Mouse (Mus musculus) limb, embryonic 11.5 days (tissue): ENCODE measurements around the gene Gdpd3. TPM values are rescaled to one million over a fixed set of nuclear protein-coding genes. Genes with fewer than 3 reads are reported as not detected.
"Not testable (repeated sequence)": the region's sequence is repeated elsewhere in the genome, so short reads cannot be mapped to it uniquely, and the experiment has no call there.

Experiments used
- ATAC-seq: fragments of 200-750 bp; cut with Nextera tagmentation; 2 replicates; pipeline ENCODE4 v1.8.0; 2017; ENCODE audit warnings: low read depth; ENCODE audit not compliant: insufficient number of reproducible peaks, low FRiP score, low TSS enrichment
- DNase-seq: peaks from one replicate; pipeline ENCODE4 v3.0.0-alpha.2; 2015; ENCODE audit warnings: low spot score
- H3K27ac ChIP-seq: fragments of 300-500 bp; sonication (generic); replicated peaks from 2 replicates; pipeline ENCODE4 v1.5.1; 2014; ENCODE audit warnings: low read depth, mild to moderate bottlenecking, low read length
- H3K27me3 ChIP-seq: fragments of 300-500 bp; sonication (generic); 2 replicates; pipeline ENCODE4 v1.6.1; 2014; ENCODE audit warnings: mild to moderate bottlenecking, low read length, mixed read lengths; ENCODE audit not compliant: control insufficient read depth, insufficient read depth
- H3K36me3 ChIP-seq: fragments of 300-500 bp; sonication (generic); 2 replicates; pipeline ENCODE4 v1.6.1; 2014; ENCODE audit warnings: mild to moderate bottlenecking, low read length, moderate library complexity, mixed read lengths; ENCODE audit not compliant: control insufficient read depth, insufficient read depth
- H3K4me1 ChIP-seq: fragments of 300-500 bp; sonication (generic); 2 replicates; pipeline ENCODE4 v1.6.1; 2014; ENCODE audit warnings: low read length, mixed read lengths; ENCODE audit not compliant: control insufficient read depth, insufficient read depth
- H3K4me2 ChIP-seq: fragments of 300-500 bp; sonication (generic); 2 replicates; pipeline ENCODE4 v1.6.1; 2014; ENCODE audit warnings: low read depth, mild to moderate bottlenecking, moderate library complexity; ENCODE audit not compliant: severe bottlenecking
- H3K4me3 ChIP-seq: fragments of 300-500 bp; sonication (generic); 2 replicates; pipeline ENCODE4 v1.5.1; 2014; ENCODE audit warnings: low read depth, low read length
- H3K9ac ChIP-seq: fragments of 300-500 bp; sonication (generic); 2 replicates; pipeline ENCODE4 v1.6.1; 2014; ENCODE audit warnings: mild to moderate bottlenecking, low read length
- H3K9me3 ChIP-seq: fragments of 300-500 bp; sonication (generic); 2 replicates; pipeline ENCODE4 v1.6.1; 2016; ENCODE audit warnings: low read length; ENCODE audit not compliant: control insufficient read depth
- WGBS: fragments of 180-500 bp; shearing (Covaris S2); extraction: QIAGEN DNeasy Blood & Tissue Kit; methylation state at CpG from one replicate; pipeline ENCODE4 v1.1.7; 2014; 5-methylcytosine and 5-hydroxymethylcytosine counted together
- polyA plus RNA-seq: library from polyadenylated mRNA; unstranded; fragments of >200 nt; fragmentation: Nextera tagmentation; extraction: Ambion mirVana; gene quantifications from 2 replicates; pipeline ENCODE4 v1.2.1, GENCODE M21; 2014

The Gdpd3 gene
- polyA plus RNA-seq: 1.7 and 2.4 TPM in 2 replicates

DNA sequence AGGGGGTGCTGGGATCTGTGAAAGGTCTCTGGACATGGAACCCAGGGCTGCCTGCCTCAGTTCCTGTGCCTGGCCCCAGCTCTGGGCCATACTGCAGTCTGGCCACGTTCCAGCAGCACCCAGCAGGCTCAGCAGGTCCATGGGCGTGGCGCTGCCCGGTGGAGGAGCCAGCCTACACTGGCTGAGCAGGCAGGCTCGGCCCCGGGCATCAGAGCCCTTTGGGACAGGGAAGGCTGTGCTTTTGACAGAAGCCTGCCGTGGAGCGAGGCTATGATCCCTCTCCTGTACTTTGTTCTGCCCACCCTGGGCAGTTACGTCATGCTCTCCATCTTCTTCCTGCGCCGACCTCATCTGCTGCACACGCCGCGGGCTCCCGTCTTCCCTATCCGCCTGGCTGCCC, at the start of gene Gdpd3:
Gene Gdpd3, plus strand, starts transcription at position 134 of the 400 bp plus-strand sequence.
- Histone ChIP-seq H3K9me3 (no peaks in the 10 kb centered on the region), H3K36me3 (peaks cover 10% of the 10 kb centered on the region; the same call in 1 of the 2 replicates), H3K9ac (no peak within 1 kb of the TSS; the same call in 1 of the 2 replicates), H3K27ac (no peak within 1 kb of the TSS), H3K27me3 (no peaks in the 10 kb centered on the region), H3K4me2 (no peak within 1 kb of the TSS), H3K4me1 (no peaks in the 10 kb centered on the region), H3K4me3 (no peak within 1 kb of the TSS)
- DNase-seq (no peak), ATAC-seq (no peak)
- WGBS: 87% methylated on average over 16 of the region's 16 CpGs

DNA sequence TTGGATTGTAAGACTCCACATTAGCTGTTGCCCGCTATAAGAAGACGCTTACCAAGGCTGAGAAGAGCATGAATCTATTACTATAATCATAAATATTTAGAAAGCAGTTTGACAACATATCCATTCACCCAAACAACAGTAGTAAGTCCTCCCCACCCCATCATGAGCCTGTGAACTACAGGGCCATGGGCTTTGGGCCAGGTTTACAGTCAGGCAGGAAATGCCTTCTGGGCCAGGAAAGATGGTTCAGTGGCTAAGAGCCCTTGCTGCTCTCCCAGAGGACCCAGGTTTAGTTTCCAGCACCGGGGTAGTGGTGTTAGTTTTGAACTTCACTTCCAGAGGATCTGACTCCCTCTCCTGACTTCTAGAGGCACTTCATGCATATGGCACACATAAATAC, 48.6 kb upstream of the Gdpd3 start:
- H3K9me3 ChIP-seq: no peaks in the 10 kb centered on the region
- H3K4me3 ChIP-seq: no peak overlapping the region
- DNase-seq (no peak), ATAC-seq (no peak)
- no peak overlapping the region for H3K27ac ChIP-seq
- H3K4me1 ChIP-seq: no peaks in the 10 kb centered on the region
- H3K27me3 ChIP-seq: no peaks in the 10 kb centered on the region
- whole genome bisulfite sequencing: 95% methylated on average over 3 of the region's 3 CpGs
- H3K36me3 ChIP-seq: no peaks in the 10 kb centered on the region
- no peak overlapping the region for H3K9ac ChIP-seq
- no peak overlapping the region for H3K4me2 ChIP-seq

DNA sequence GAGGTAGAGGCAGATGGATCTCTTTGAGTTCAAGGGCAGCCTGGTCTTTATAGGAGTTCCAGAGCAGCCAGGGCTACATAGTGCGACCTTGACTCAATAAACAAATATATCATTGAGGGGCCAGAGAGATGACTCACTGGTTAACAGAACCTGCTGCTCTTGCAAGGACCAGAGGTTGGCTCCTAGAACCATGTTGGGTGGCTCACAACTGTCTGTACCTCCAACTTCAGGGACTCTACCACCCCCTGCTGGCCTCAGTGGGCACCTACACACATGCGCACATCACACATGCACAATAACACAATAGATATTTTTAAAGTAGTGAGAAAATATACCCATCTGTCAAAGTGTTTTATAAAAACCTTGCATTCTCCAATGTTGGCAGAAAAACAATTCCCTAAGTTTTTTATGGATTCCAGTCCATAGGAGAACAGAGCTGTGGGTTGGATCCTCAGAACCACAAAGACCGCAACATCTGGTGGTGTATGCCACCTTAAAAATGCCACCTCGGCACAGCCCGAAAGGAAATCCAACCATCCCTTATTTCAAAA, 47.3 kb upstream of the Gdpd3 start:
- no peaks in the 10 kb centered on the region for H3K27me3 ChIP-seq
- no peaks in the 10 kb centered on the region for H3K4me1 ChIP-seq
- no peak overlapping the region for H3K4me3 ChIP-seq
- no peaks in the 10 kb centered on the region for H3K9me3 ChIP-seq
- no peak overlapping the region for H3K9ac ChIP-seq
- ATAC-seq (no peak), DNase-seq (no peak)
- 87% methylated on average over 5 of the region's 5 CpGs for WGBS
- H3K27ac ChIP-seq: no peak overlapping the region
- no peaks in the 10 kb centered on the region for H3K36me3 ChIP-seq
- no peak overlapping the region for H3K4me2 ChIP-seq

DNA sequence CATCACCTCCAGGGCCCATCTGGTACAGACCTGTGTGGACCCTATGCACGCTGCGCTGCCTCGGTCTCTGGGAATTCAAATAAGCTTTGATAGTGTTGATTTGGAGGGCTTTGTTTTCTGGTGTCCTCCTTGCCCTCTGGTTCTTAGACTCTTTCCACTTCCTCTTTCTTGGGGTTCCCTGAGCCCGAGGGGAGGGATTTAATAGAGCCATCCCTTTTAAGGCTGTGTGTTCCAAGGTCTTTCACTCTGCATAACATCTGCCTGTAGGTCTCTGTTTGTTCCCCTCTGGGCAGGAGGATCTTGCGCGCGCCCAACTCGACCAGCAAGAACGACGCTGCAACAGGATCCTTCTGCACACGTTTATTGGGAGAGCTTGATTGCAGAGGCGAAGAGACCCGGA, 44.5 kb upstream of the Gdpd3 start:
- Histone ChIP-seq H3K27ac (no peak overlapping the region), H3K36me3 (no peaks in the 10 kb centered on the region), H3K4me1 (no peaks in the 10 kb centered on the region), H3K27me3 (no peaks in the 10 kb centered on the region), H3K9me3 (no peaks in the 10 kb centered on the region), H3K9ac (no peak overlapping the region), H3K4me2 (no peak overlapping the region), H3K4me3 (no peak overlapping the region)
- 94% methylated on average over 13 of the region's 13 CpGs for WGBS
- ATAC-seq (no peak), DNase-seq (no peak)

DNA sequence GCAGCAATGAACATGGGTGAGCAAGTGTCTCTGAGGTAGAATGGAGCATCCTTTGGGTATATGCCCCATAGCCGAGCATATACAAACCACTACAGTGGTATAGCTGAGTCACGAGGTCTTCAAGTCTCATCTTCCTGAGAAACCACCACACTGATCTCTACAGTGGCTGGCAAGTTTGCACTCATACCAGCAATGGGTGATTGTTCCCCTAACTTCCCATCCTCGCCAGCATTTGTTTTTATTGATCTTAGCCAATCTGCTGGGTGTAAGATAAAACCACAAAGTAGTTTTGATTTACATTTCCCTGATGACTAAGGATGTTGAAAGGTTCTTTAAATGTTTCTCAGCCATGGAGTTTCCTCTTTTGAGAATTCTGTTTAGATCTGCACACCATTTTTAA, 41.1 kb upstream of the Gdpd3 start:
- H3K4me3 ChIP-seq: no peak overlapping the region
- H3K27me3 ChIP-seq: no peaks in the 10 kb centered on the region
- no peaks in the 10 kb centered on the region for H3K36me3 ChIP-seq
- no peaks in the 10 kb centered on the region for H3K4me1 ChIP-seq
- no peaks in the 10 kb centered on the region for H3K9me3 ChIP-seq
- H3K9ac ChIP-seq: no peak overlapping the region
- no peak for ATAC-seq
- no peak overlapping the region for H3K27ac ChIP-seq
- 77% methylated on average over 3 of the region's 3 CpGs for WGBS
- DNase-seq: no peak
- no peak overlapping the region for H3K4me2 ChIP-seq

DNA sequence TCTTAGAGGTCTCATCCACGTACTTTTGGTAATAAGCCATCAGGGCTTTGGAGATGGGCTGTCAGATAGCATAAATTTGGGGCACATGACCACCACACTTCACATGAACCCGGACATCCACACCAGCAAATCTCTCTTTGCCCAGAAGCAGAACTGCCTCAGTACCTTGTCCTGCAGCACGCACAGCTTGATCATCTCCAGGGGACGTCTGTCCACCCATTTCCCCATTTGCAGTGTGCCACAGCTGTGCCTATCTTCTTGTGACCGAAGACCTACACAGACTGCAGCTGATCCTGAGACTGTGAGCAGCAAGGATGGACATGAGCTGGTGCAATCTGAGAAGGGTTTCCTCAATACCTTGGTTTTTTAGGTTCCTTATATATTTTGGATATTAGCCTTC, 40.5 kb upstream of the Gdpd3 start:
- DNase-seq: no peak
- H3K4me3 ChIP-seq: no peak overlapping the region
- H3K4me2 ChIP-seq: no peak overlapping the region
- no peaks in the 10 kb centered on the region for H3K4me1 ChIP-seq
- H3K27ac ChIP-seq: no peak overlapping the region
- no peak overlapping the region for H3K9ac ChIP-seq
- ATAC-seq: no peak
- WGBS: 80% methylated on average over 5 of the region's 5 CpGs
- no peaks in the 10 kb centered on the region for H3K9me3 ChIP-seq
- H3K27me3 ChIP-seq: no peaks in the 10 kb centered on the region
- no peaks in the 10 kb centered on the region for H3K36me3 ChIP-seq

DNA sequence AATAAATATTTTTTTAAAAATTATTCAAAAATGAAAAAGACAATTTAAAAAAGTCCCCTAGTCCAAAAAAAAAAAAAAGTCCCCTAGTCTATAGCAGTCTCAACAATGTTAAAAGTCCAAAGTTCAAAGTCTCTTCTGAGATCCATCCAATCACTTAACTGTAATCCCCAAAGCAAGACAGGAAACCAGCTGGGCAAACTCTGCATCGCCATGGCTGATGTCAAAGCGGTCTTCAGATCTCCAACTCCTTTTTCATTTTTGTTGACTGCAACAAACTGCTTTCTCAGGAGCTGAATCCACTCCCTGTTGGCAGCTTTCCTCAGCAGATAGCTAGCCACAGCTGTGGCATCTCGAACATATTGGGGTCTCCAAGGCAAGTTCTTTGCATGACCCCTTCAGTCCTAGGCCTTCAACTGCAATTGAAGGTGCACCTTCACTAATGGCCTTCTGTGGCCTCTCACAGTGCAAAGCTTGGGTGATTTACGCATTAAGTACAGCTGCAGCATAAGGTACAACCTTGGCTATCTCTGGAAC, 35.8 kb upstream of the Gdpd3 start:
- not testable (repeated sequence) for H3K4me3 ChIP-seq, DNase-seq, H3K27me3 ChIP-seq, H3K9me3 ChIP-seq, H3K4me2 ChIP-seq, H3K36me3 ChIP-seq, H3K9ac ChIP-seq, H3K27ac ChIP-seq, H3K4me1 ChIP-seq, ATAC-seq
- WGBS: 86% methylated on average over 4 of the region's 4 CpGs

DNA sequence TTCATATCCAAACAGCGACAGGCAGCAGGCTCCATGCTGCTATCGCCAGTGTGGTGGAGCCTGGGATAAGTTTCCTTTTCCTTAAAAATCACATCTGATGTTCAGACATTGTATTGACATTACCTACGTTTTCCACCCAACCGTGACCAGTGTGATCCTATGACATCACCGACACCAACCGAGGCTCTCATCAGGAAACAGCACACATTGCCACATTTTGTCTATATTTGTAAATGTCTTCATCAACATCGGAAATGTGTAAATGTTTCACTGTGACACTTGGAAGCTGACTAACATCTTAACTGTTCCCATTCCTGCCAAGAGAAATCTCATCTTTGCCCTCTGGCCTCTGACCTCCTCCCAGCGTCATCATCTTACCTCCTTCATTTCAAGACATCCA, 30.0 kb upstream of the Gdpd3 start:
- Histone ChIP-seq H3K36me3 (no peaks in the 10 kb centered on the region), H3K27ac (no peak overlapping the region), H3K27me3 (no peaks in the 10 kb centered on the region), H3K4me1 (no peaks in the 10 kb centered on the region), H3K4me3 (no peak overlapping the region), H3K9me3 (no peaks in the 10 kb centered on the region), H3K9ac (no peak overlapping the region), H3K4me2 (no peak overlapping the region)
- no peak for ATAC-seq
- WGBS: 87% methylated on average over 8 of the region's 8 CpGs
- DNase-seq: no peak

DNA sequence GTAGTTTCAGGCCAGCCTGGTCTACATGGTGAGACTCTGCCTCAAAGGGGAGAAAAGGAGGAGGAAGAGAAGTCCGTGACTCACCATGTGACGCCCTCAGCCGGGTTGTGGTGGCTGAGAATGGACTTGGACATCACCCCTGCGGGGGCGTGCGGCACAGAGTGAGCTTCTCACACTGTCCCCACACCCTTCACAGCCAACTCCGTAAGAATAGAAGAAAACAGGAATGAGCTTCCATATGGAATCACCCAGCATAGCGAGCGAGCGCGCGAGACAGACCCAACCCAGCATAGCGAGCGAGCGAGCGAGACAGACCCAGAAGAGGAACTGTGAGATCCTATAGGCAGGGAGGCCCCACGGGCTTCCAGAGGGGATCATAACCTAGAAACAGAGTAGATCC, 26.6 kb upstream of the Gdpd3 start:
- WGBS: 88% methylated on average over 17 of the region's 17 CpGs

More for the DNA sequence above, 26.6 kb upstream of the Gdpd3 start:
- H3K9ac ChIP-seq: no peak overlapping the region
- H3K27ac ChIP-seq: no peak overlapping the region
- no peaks in the 10 kb centered on the region for H3K9me3 ChIP-seq
- H3K4me3 ChIP-seq: no peak overlapping the region
- H3K36me3 ChIP-seq: no peaks in the 10 kb centered on the region
- no peaks in the 10 kb centered on the region for H3K4me1 ChIP-seq
- no peak for ATAC-seq
- H3K27me3 ChIP-seq: no peaks in the 10 kb centered on the region
- no peak for DNase-seq
- H3K4me2 ChIP-seq: no peak overlapping the region
